Mouse (Mus musculus) liver, adult (tissue): ENCODE measurements at regions not wholly inside any gene's neighbourhood (a gene's known extent, or its start where the extent isn't known, plus 50 kb on each side); places are given as distances from the start of the nearest gene placed in this dataset.

Experiments used
- GATA4 ChIP-seq: IDR thresholded peaks from 2 replicates; pipeline ENCODE4 v1.6.1; 2014; ENCODE audit warnings: mild to moderate bottlenecking, low read length; ENCODE audit not compliant: insufficient replicate concordance

DNA sequence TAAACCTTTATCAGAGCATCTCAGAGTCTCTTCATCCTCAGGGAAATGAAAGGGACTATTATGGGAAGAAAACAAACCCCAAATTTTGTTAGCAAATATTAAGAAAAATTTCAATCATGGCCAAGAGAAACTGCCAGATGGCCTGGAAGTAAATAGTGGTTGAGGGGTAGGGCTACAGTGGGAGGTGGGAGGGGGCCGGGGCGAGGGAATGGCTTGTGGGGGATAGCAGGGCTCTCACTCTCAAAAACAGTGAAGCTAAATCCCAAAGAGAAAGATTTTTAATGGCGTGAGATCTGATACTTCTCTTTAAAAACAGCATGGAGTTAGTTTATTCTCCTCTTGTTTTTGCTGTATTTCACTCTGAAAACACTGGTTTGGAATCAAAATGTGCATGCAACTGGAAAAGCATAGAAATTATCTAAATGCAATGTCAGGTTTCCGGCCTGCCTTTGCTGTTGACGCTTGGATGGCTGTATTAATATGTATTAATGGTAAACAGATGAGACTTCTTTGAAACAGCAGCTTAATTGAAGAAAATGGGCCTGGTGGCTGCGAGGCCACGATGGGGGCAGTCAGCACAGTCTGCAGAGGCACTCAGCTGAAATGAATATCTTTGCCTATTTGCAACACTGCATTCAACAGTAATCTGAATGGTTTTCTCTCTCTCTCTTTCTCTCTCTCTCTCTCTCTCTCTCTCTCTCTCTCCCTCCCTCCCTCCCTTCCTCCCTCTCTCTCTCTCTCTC lies 99.8 kb upstream of the Spats2l start:
- no peak for TF ChIP-seq GATA4

DNA sequence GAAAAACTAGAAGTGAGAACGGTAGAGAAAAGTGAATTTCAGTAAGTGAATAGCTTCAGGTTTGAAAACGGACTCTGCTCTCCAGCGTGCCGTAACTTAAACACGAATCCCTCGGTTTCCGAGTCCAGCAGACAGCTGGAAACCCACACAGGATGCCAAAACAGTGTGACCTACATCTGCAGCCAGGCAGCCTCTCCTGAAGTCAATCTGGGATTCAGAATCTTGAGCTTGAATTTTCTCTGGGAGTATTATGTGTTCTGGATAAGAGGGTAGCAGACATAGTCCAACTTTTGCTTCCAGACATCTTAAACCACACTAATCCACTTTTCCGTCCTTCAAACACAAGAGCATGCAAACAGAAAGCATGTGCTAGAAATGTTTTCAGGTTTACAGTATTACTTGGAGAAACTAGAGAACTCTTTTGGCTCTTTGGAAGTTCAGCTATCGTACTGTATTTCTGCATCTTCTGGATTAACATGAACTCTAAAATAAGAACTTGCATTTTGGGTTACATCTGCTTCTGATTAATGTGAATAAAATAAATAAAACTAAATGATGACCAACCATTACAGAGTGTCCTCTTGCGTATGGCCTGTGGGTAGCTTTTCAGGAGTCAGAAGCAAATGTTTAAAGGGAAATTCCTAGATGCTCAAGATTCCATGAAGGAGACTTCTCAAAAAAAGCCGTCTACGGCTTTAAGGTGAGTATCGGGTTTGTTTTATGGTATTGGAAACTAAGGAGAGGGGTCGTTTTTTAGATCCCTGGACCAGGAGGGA lies 89.4 kb upstream of the Spats2l start:
- no peak for TF ChIP-seq GATA4

DNA sequence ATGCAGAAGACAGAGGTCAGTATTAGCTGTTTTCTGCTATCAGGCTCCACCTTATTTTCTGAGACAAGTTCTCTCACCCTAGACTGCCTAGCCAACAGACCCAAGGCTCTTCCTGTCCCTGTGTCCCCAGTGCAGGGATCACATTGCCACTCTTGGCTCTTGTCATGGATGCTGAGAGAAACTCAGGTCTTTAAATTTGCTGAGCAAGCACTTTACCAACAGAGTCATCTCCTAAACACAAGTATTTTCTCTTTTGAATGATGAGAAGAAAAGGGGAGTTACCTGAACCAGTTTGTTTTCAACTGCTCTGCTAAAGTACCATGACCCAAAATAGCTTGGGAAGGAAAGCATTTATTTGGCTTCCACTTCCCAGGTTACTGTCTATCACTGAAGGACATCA lies 84.7 kb upstream of the Spats2l start:
- no peak for TF ChIP-seq GATA4

DNA sequence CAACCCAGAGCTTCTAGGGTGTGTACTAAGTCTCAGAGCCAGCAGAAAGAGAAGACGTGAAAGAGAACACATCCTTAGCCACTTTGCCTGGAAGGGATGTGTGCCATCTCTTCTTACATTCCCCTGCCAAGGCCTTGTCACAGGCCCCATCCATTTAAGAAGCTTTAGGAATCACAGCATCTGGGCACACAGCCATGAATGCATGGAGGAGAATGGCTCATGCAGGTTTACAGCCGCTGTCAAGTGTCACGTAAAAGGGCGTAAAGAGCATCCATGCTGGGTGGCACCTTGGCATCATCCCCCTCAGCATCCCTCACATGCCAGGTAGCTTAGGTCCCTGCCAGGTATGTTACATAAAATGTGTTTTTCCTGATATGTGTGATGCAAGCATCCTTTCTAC lies 66.1 kb upstream of the Spats2l start:
- TF ChIP-seq GATA4, result no peak

DNA sequence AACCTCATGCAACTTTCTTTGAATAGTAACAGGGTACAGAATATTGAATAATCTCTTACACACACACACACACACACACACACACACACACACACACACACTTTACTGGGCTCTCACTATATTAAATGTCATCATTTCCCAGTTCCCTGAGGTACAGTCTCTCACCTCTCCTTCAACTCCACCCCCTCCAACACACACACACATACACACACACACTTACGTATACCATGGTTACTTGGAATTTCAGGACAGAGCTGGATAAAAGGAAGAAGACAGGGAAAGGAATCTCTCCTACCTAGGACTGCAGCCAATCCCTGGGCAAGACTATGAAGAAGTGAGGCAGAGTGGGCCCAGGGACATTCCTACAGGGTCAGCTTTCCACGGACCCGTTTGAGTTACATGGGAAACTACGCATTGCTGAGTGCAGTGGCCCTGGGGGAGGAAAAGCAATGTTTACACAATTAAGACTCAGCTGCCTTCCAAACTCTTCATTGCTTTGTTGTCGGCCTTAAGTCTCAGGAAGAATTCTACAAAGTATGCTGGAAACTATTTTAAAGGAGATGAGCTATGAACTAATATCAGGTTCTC lies 61.0 kb upstream of the Spats2l start:
- TF ChIP-seq GATA4, result no peak

DNA sequence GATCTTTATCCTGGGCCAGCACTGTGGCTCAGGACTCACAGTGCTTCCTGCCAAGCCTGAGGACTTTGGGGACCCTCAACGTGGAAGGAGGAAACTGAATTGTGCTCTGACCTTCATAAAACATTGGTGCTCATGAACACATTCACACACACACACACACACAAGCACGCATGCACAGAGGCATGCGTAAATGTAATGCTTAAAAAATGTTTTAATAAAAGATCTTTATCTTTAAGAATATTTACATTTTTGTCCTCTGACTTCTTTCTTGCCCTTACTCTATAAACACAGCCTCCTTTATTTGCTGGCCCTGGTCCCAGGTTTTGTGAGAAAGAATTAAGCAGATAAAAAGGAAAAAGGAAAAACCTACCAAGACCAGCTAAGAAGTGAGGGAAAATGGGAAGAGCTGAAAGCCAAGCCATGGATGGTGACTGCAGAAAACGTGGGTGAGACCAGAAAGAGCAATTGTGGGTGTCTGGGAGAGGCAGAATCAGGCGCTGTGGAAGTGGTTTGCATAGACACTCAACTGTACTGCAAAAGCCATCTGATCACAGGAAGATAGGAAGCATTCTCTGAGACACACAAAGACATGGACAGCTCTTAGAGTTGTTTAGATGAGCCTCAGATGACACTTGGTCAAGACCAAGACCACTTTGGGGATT lies 56.7 kb upstream of the Spats2l start:
- no peak for TF ChIP-seq GATA4

DNA sequence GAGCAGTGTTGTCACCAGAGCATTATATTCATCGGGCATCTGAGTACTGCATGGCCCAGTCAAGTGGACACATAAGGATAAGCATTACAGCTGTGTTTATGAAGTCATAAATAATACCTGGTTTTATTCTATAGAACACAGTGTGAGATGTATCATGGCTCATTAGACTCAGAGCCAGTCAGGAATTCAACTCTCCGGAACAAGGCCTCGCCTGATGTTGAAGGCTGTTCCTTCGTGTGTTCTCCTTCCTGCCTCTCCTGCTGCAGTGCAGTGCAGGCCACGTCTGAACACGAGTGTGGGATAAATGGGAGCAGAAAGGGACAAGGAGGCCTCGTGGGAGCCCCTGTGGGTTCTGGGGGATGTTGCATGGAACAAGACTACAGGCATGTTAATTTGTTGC lies 55.6 kb upstream of the Spats2l start:
- TF ChIP-seq GATA4, result no peak
